Mouse (Mus musculus) thymus, postnatal 25 days (tissue): ENCODE data around the gene Slc27a1.

Experiments
- DNase-seq: peaks from one replicate; pipeline ENCODE4 v3.0.0; 2022

Gene Slc27a1

GRCm38 (mm10) chr8:71627265-71628099, 58.8 kb downstream of the Slc27a1 start:
- peak; percentile 12 for DNase-seq

- DNase-seq = no peak
Measured at GRCm38 (mm10) chr8:71628396-71629095, 59.9 kb downstream of the Slc27a1 start.

- peak; percentile 96 for DNase-seq
Measured at GRCm38 (mm10) chr8:71629096-71629697, 60.5 kb downstream of the Slc27a1 start.

- peak; percentile 48 for DNase-seq
Measured at GRCm38 (mm10) chr8:71629781-71630212, 61.1 kb downstream of the Slc27a1 start.

GRCm38 (mm10) chr8:71630761-71631160, 62.1 kb downstream of the Slc27a1 start:
- DNase-seq = no peak

GRCm38 (mm10) chr8:71631897-71632296, 63.2 kb downstream of the Slc27a1 start:
- no peak for DNase-seq

- DNase-seq = peak; percentile 89
Measured at GRCm38 (mm10) chr8:71633164-71633563, 64.5 kb downstream of the Slc27a1 start.

GRCm38 (mm10) chr8:71633981-71634667, 65.4 kb downstream of the Slc27a1 start:
- peak; percentile 81 for DNase-seq
